Mouse (Mus musculus): ENCODE measurements at regions not wholly inside any gene's neighbourhood (a gene's known extent, or its start where the extent isn't known, plus 50 kb on each side); places are given as distances from the start of the nearest gene placed in this dataset.

DNA sequence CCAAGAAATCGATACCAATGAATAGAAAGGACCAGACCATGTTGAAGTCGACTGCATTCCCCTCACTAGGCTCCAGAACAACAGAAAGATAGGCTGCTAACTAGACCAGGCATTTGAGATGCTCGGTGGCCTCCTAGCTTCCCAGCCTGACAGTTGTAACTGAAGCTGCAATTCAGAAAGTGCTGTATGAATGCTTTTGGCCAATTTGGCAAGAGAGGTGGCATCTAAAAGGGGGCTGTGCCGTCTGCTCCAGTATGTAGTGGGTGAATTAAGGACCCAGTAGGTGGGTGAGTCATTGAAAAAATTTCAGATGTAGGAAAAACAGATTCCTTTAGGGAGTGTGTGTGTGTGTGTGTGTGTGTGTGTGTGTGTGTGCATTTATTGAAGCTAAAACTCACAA, 195.0 kb downstream of the Cep170 start:
- H3K9ac ChIP-seq (ENCODE audit: low read depth, poor library complexity, severe bottlenecking): no peak overlapping the region
- H3K4me1 ChIP-seq (ENCODE audit: control insufficient read depth, insufficient read depth, low read length): no peaks in the 10 kb centered on the region
- H3K4me3 ChIP-seq (ENCODE audit: low read depth, low read length): no peak overlapping the region
- no peak overlapping the region for H3K27ac ChIP-seq (ENCODE audit: insufficient read depth, low read length)
- TF ChIP-seq EP300 (IDR thresholded peaks at IDR 0.05; ENCODE audit: insufficient read depth, low read depth, low read length) (no peak), POLR2A (IDR thresholded peaks at IDR 0.05; ENCODE audit: insufficient read depth, low read length) (no peak), CTCF (IDR thresholded peaks at IDR 0.05; ENCODE audit: low read depth, low read length) (no peak)
- no peaks in the 10 kb centered on the region for H3K36me3 ChIP-seq (ENCODE audit: control insufficient read depth, insufficient read depth, low read length, poor library complexity, severe bottlenecking)
- no peaks in the 10 kb centered on the region for H3K27me3 ChIP-seq (ENCODE audit: control insufficient read depth, insufficient read depth, low read length, poor library complexity, severe bottlenecking)
- H3K9me3 ChIP-seq (replicated peaks; ENCODE audit: control insufficient read depth, insufficient read depth, low read length, poor library complexity, severe bottlenecking): no peaks in the 10 kb centered on the region

GRCm38 (mm10) chr1:176615673-176616072, 198.2 kb downstream of the Cep170 start:
- H3K27ac ChIP-seq (ENCODE audit: insufficient read depth, low read length): no peak overlapping the region
- H3K4me1 ChIP-seq (ENCODE audit: control insufficient read depth, insufficient read depth, low read length): no peaks in the 10 kb centered on the region
- TF ChIP-seq EP300 (IDR thresholded peaks at IDR 0.05; ENCODE audit: insufficient read depth, low read depth, low read length) (no peak), POLR2A (IDR thresholded peaks at IDR 0.05; ENCODE audit: insufficient read depth, low read length) (no peak), CTCF (IDR thresholded peaks at IDR 0.05; ENCODE audit: low read depth, low read length) (no peak)
- no peak overlapping the region for H3K9ac ChIP-seq (ENCODE audit: low read depth, poor library complexity, severe bottlenecking)
- H3K27me3 ChIP-seq (ENCODE audit: control insufficient read depth, insufficient read depth, low read length, poor library complexity, severe bottlenecking): no peaks in the 10 kb centered on the region
- no peak overlapping the region for H3K4me3 ChIP-seq (ENCODE audit: low read depth, low read length)
- no peaks in the 10 kb centered on the region for H3K9me3 ChIP-seq (replicated peaks; ENCODE audit: control insufficient read depth, insufficient read depth, low read length, poor library complexity, severe bottlenecking)
- no peaks in the 10 kb centered on the region for H3K36me3 ChIP-seq (ENCODE audit: control insufficient read depth, insufficient read depth, low read length, poor library complexity, severe bottlenecking)

DNA sequence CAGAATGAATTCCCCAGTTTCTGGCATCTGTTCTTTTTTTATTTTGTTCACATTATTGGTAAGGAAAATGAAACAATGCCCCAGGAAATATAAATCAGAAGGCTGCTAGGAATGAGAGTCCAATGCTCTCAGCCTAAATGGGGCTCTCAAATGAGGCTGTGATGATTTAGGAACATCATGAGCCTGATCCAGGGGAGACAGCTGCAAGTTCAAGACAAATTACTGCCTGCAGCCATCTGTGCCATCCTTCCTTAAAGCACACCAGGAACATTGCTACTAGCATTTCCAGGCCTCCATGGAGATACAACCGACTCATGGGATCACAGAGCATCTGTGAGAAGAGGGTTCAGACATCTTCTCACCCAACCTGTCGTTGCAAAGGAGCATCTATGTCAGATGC, 219.6 kb downstream of the Cep170 start:
- no peak overlapping the region for H3K4me3 ChIP-seq (ENCODE audit: low read depth, low read length)
- H3K27ac ChIP-seq (ENCODE audit: insufficient read depth, low read length): no peak overlapping the region
- H3K36me3 ChIP-seq (ENCODE audit: control insufficient read depth, insufficient read depth, low read length, poor library complexity, severe bottlenecking): no peaks in the 10 kb centered on the region
- H3K27me3 ChIP-seq (ENCODE audit: control insufficient read depth, insufficient read depth, low read length, poor library complexity, severe bottlenecking): no peaks in the 10 kb centered on the region
- no peak for TF ChIP-seq CTCF (IDR thresholded peaks at IDR 0.05; ENCODE audit: low read depth, low read length)
- no peak for TF ChIP-seq EP300 (IDR thresholded peaks at IDR 0.05; ENCODE audit: insufficient read depth, low read depth, low read length)
- TF ChIP-seq POLR2A (IDR thresholded peaks at IDR 0.05; ENCODE audit: insufficient read depth, low read length): no peak
- H3K9me3 ChIP-seq (replicated peaks; ENCODE audit: control insufficient read depth, insufficient read depth, low read length, poor library complexity, severe bottlenecking): no peaks in the 10 kb centered on the region
- no peaks in the 10 kb centered on the region for H3K4me1 ChIP-seq (ENCODE audit: control insufficient read depth, insufficient read depth, low read length)
- H3K9ac ChIP-seq (ENCODE audit: low read depth, poor library complexity, severe bottlenecking): no peak overlapping the region

GRCm38 (mm10) chr1:176588144-176588543, 225.7 kb downstream of the Cep170 start:
- H3K4me1 ChIP-seq (ENCODE audit: control insufficient read depth, insufficient read depth, low read length): no peaks in the 10 kb centered on the region
- H3K9me3 ChIP-seq (replicated peaks; ENCODE audit: control insufficient read depth, insufficient read depth, low read length, poor library complexity, severe bottlenecking): peaks cover 25% of the 10 kb centered on the region
- no peak overlapping the region for H3K27ac ChIP-seq (ENCODE audit: insufficient read depth, low read length)
- H3K4me3 ChIP-seq (ENCODE audit: low read depth, low read length): no peak overlapping the region
- no peak overlapping the region for H3K9ac ChIP-seq (ENCODE audit: low read depth, poor library complexity, severe bottlenecking)
- TF ChIP-seq CTCF (IDR thresholded peaks at IDR 0.05; ENCODE audit: low read depth, low read length) (no peak), EP300 (IDR thresholded peaks at IDR 0.05; ENCODE audit: insufficient read depth, low read depth, low read length) (no peak), POLR2A (IDR thresholded peaks at IDR 0.05; ENCODE audit: insufficient read depth, low read length) (no peak)
- no peaks in the 10 kb centered on the region for H3K36me3 ChIP-seq (ENCODE audit: control insufficient read depth, insufficient read depth, low read length, poor library complexity, severe bottlenecking)
- H3K27me3 ChIP-seq (ENCODE audit: control insufficient read depth, insufficient read depth, low read length, poor library complexity, severe bottlenecking): no peaks in the 10 kb centered on the region

DNA sequence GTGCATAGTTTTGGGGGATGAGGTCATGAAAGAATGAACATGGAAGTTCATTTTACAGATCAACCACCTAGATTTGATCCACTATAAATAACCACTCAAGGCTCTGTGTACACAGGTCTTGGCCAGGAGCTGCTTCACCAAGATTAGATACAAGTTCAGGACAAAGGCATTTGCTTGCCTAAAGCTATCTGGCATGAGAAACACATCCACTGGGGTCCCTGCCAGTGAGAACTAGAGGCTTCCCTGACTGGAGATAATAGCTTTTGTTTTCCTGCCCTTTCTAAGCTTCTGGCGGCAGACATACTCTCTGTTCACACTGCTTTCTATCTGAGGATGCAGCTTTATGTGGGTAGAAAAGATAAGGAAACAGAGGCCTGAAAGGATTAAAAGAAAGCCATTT, 240.2 kb downstream of the Cep170 start:
- TF ChIP-seq CTCF (IDR thresholded peaks at IDR 0.05; ENCODE audit: low read depth, low read length) (no peak), EP300 (IDR thresholded peaks at IDR 0.05; ENCODE audit: insufficient read depth, low read depth, low read length) (no peak), POLR2A (IDR thresholded peaks at IDR 0.05; ENCODE audit: insufficient read depth, low read length) (no peak)
- Histone ChIP-seq H3K27me3 (ENCODE audit: control insufficient read depth, insufficient read depth, low read length, poor library complexity, severe bottlenecking) (no peaks in the 10 kb centered on the region), H3K9me3 (replicated peaks; ENCODE audit: control insufficient read depth, insufficient read depth, low read length, poor library complexity, severe bottlenecking) (no peaks in the 10 kb centered on the region), H3K9ac (ENCODE audit: low read depth, poor library complexity, severe bottlenecking) (no peak overlapping the region), H3K4me3 (ENCODE audit: low read depth, low read length) (no peak overlapping the region), H3K27ac (ENCODE audit: insufficient read depth, low read length) (no peak overlapping the region), H3K4me1 (ENCODE audit: control insufficient read depth, insufficient read depth, low read length) (no peaks in the 10 kb centered on the region), H3K36me3 (ENCODE audit: control insufficient read depth, insufficient read depth, low read length, poor library complexity, severe bottlenecking) (no peaks in the 10 kb centered on the region)

GRCm38 (mm10) chr1:176558457-176559415, 255.1 kb downstream of the Cep170 start:
- no peaks in the 10 kb centered on the region for H3K27me3 ChIP-seq (ENCODE audit: control insufficient read depth, insufficient read depth, low read length, poor library complexity, severe bottlenecking)
- H3K9me3 ChIP-seq (replicated peaks; ENCODE audit: control insufficient read depth, insufficient read depth, low read length, poor library complexity, severe bottlenecking): no peaks in the 10 kb centered on the region
- no peak overlapping the region for H3K4me3 ChIP-seq (ENCODE audit: low read depth, low read length)
- H3K4me1 ChIP-seq (ENCODE audit: control insufficient read depth, insufficient read depth, low read length): no peaks in the 10 kb centered on the region
- TF ChIP-seq EP300 (IDR thresholded peaks at IDR 0.05; ENCODE audit: insufficient read depth, low read depth, low read length): no peak
- TF ChIP-seq CTCF (IDR thresholded peaks at IDR 0.05; ENCODE audit: low read depth, low read length): no peak
- TF ChIP-seq POLR2A (IDR thresholded peaks at IDR 0.05; ENCODE audit: insufficient read depth, low read length): no peak
- no peak overlapping the region for H3K9ac ChIP-seq (ENCODE audit: low read depth, poor library complexity, severe bottlenecking)
- H3K36me3 ChIP-seq (ENCODE audit: control insufficient read depth, insufficient read depth, low read length, poor library complexity, severe bottlenecking): no peaks in the 10 kb centered on the region
- no peak overlapping the region for H3K27ac ChIP-seq (ENCODE audit: insufficient read depth, low read length)
